Mouse (Mus musculus) left cerebral cortex, adult 2 months (tissue): ENCODE measurements around the gene Map6. TPM values are rescaled to one million over a fixed set of nuclear protein-coding genes. Genes with fewer than 3 reads are reported as not detected.

ENCODE experiments used
- DNase-seq, 2 experiments: peaks; one replicate each; pipeline ENCODE4 v3.0.0; 2021 to 2022; ENCODE audit warnings: low spot score in 2 of 2, mixed read lengths in 1 of 2; ENCODE audit errors: extremely low spot score in 1 of 2
- H3K27ac ChIP-seq: fragments of 200-600 bp; 2 replicates; pipeline ENCODE4 v1.8.1; 2022
- H3K4me3 ChIP-seq: fragments of 200-600 bp; 2 replicates; pipeline ENCODE4 v1.8.1; 2022
- CTCF ChIP-seq: fragments of 200-600 bp; IDR thresholded peaks from 2 replicates; pipeline ENCODE4 v1.8.1; 2022; ENCODE audit warnings: antibody characterized with exemption, mild to moderate bottlenecking, moderate library complexity
- intact Hi-C: fragments of 180-260 bp; cut with DNase I; formaldehyde crosslinking; loops from one replicate; pipeline ENCODE4 v1.15.1; 2025
- total RNA-seq, 2 experiments: library from RNA; stranded (reverse); gene quantifications; 2 replicates each; pipeline ENCODE4 v1.2.3; 2021

Map6 gene
- total RNA-seq, 2 experiments from 2014 or later, result 138 to 141 TPM

- TF ChIP-seq CTCF, result no peak
- no peak for DNase-seq
- Histone ChIP-seq H3K4me3 (peak overlapping the region; percentile 50), H3K27ac (peak overlapping the region; percentile 66; the same call in 1 of the 2 replicates)
- intact Hi-C loops, result no loop called here
Measured at GRCm38 (mm10) chr7:99351104-99351801, 84.0 kb downstream of the Map6 start.

- Histone ChIP-seq H3K4me3 (peak overlapping the region; percentile 50), H3K27ac (peak overlapping the region; percentile 66)
- intact Hi-C loops, result no loop called here
- no peak for DNase-seq
- TF ChIP-seq CTCF, result no peak
Measured at GRCm38 (mm10) chr7:99351802-99352517, 84.7 kb downstream of the Map6 start.

- intact Hi-C loops, result no loop called here
- Histone ChIP-seq H3K4me3 (peak within 1 kb of the TSS; percentile 50), H3K27ac (peak within 1 kb of the TSS; percentile 66)
- no peak for TF ChIP-seq CTCF
- DNase-seq, result peak in 1 of 2 experiments; percentile 55
Measured at GRCm38 (mm10) chr7:99352526-99353400, 85.5 kb downstream of the Map6 start, which contains the start of gene Serpinh1. Gene Serpinh1, minus strand, starts transcription at chr7:99353239.

GRCm38 (mm10) chr7:99355731-99356131 lies 88.5 kb downstream of the Map6 start:
- peak overlapping the region; percentile 83 for H3K27ac ChIP-seq
- TF ChIP-seq CTCF, result no peak
- H3K4me3 ChIP-seq, result peak overlapping the region; percentile 1; the same call in 1 of the 2 replicates
- intact Hi-C loops, result loop anchor here (5.0 kb wide), 1 partner anchor 83 kb away; no protein-coding TSS in a partner anchor
- peak; percentile 65 to 73 for DNase-seq

- intact Hi-C loops, result loop anchor here (5.0 kb wide), 1 partner anchor 84 kb away; no protein-coding TSS in a partner anchor
- DNase-seq, result no peak
- no peak for TF ChIP-seq CTCF
- Histone ChIP-seq H3K4me3 (no peak overlapping the region), H3K27ac (peak overlapping the region; percentile 83)
Measured at GRCm38 (mm10) chr7:99356244-99356930, 89.1 kb downstream of the Map6 start.

GRCm38 (mm10) chr7:99357201-99357600 lies 90.0 kb downstream of the Map6 start:
- no peak for TF ChIP-seq CTCF
- Histone ChIP-seq H3K27ac (no peak overlapping the region; the same call in 1 of the 2 replicates), H3K4me3 (no peak overlapping the region)
- DNase-seq, result no peak
- intact Hi-C loops, result loop anchor here (5.0 kb wide), 1 partner anchor 85 kb away; no protein-coding TSS in a partner anchor

- TF ChIP-seq CTCF, result no peak
- intact Hi-C loops, result loop anchor here (5.0 kb wide), 1 partner anchor 86 kb away; no protein-coding TSS in a partner anchor
- Histone ChIP-seq H3K27ac (no peak overlapping the region), H3K4me3 (no peak overlapping the region)
- DNase-seq, result no peak
Measured at GRCm38 (mm10) chr7:99358371-99358770, 91.1 kb downstream of the Map6 start.

GRCm38 (mm10) chr7:99360021-99360802 lies 93.0 kb downstream of the Map6 start:
- no peak for TF ChIP-seq CTCF
- intact Hi-C loops, result no loop called here
- H3K27ac ChIP-seq, result peak overlapping the region; percentile 62
- no peak overlapping the region for H3K4me3 ChIP-seq
- DNase-seq, result peak; percentile 56 to 69

- DNase-seq, result no peak
- Histone ChIP-seq H3K4me3 (no peak overlapping the region), H3K27ac (peak overlapping the region; percentile 44; the same call in 1 of the 2 replicates)
- intact Hi-C loops, result no loop called here
- no peak for TF ChIP-seq CTCF
Measured at GRCm38 (mm10) chr7:99360803-99361414, 93.7 kb downstream of the Map6 start.

- TF ChIP-seq CTCF, result no peak
- H3K4me3 ChIP-seq, result no peak overlapping the region
- H3K27ac ChIP-seq, result no peak overlapping the region
- no peak for DNase-seq
- intact Hi-C loops, result no loop called here
Measured at GRCm38 (mm10) chr7:99362137-99362536, 94.9 kb downstream of the Map6 start.
